20 mouse cellular contexts compared by ENCODE assay signal in the genomic region with DNA sequence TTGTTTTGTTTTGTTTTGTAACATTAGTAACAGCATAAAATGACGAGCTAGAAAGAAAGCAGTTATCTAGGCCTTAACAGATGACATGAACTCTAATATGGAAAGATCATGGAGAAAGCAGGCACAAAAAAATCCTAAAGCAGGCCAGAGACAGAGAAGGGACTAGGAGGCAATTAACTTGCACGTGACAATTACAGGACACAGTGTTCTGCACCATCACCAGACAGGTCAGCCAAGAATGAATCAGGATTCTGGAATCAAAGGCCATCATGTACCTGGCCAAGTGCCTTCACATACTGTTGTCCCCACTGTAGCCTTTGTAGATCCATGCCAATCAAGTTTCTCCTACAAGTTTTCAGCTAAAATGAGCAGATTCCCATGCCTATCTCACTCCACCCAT. TPM values are rescaled to one million over a fixed set of nuclear protein-coding genes. Genes with fewer than 3 reads are reported as not detected.
DNase-seq lines count a peak whose midpoint lies in the region; ATAC-seq and TF ChIP-seq lines count a peak whose summit lies in the region.
"Not testable (repeated sequence)": the region's sequence is repeated elsewhere in the genome, so short reads cannot be mapped to it uniquely, and the experiment has no call there.
"Had no signal": no experiment of that assay in that cellular context is flagged by ENCODE, and none has a peak within 500 bp of the region (broad histone marks: within the 10 kb centered on the region; RNA-seq: fewer than 3 reads in every experiment).

No protein-coding gene starts in this region.

- H3K27ac ChIP-seq in kidney, adult 2 months (ENCODE audit: insufficient read depth, low read depth, low read length); liver, embryonic 16.5 days (ENCODE audit: low read length): not testable (repeated sequence)
- H3K27ac ChIP-seq in liver, adult 2 months (replicated peaks; ENCODE audit: insufficient read depth, low read depth, low read length) = peak overlapping the region; percentile 93
- H3K27ac ChIP-seq in liver, postnatal 0 days (ENCODE audit: low read depth) = peak overlapping the region; percentile 76

- TF ChIP-seq POLR2A in kidney, adult 2 months (IDR thresholded peaks at IDR 0.05; ENCODE audit: low read depth, low read length); liver, adult 2 months (IDR thresholded peaks at IDR 0.05; ENCODE audit: extremely low read depth, insufficient read depth, low read length): not testable (repeated sequence)

- DNase-seq in kidney, adult 2 months = peak; percentile 5
- peak; percentile 34 for DNase-seq in kidney, adult 9 months
- DNase-seq in liver, adult 2 months (ENCODE audit: extremely low read depth, low read depth, low spot score) = peak; percentile 92
- not testable (repeated sequence) for DNase-seq in liver, postnatal 0 days
- DNase-seq in skeletal muscle tissue, adult 2 months (ENCODE audit: low read depth, low spot score) = peak; percentile 5

- WGBS in kidney, adult 2 months = 62% methylated on average over 2 of the region's 2 CpGs
- WGBS in liver, adult 2 months = 25% methylated on average over 2 of the region's 2 CpGs
- 46% methylated on average over 2 of the region's 2 CpGs for WGBS in liver, embryonic 16.5 days (ENCODE audit: insufficient replicate concordance)
- WGBS in liver, postnatal 0 days (ENCODE audit: insufficient replicate concordance) = 59% methylated on average over 2 of the region's 2 CpGs

- not testable (repeated sequence) for TF ChIP-seq CTCF in kidney, adult 2 months (conservative IDR thresholded peaks at IDR 0.05; ENCODE audit: insufficient read depth, insufficient read length, low read depth, low read length); liver, adult 2 months (IDR thresholded peaks at IDR 0.05; ENCODE audit: low read depth, low read length); liver, postnatal 0 days (IDR thresholded peaks at IDR 0.05; ENCODE audit: low read depth)

- peak overlapping the region; percentile 34; the same call in 1 of the 2 replicates for H3K9ac ChIP-seq in liver, adult 2 months (ENCODE audit: low read depth, low read length)
- not testable (repeated sequence) for H3K9ac ChIP-seq in liver, embryonic 16.5 days (ENCODE audit: low read depth, low read length); liver, postnatal 0 days (replicated peaks)

- H3K4me2 ChIP-seq in liver, embryonic 16.5 days (ENCODE audit: low read depth, low read length); liver, postnatal 0 days (ENCODE audit: low read depth, low read length): not testable (repeated sequence)

- not testable (repeated sequence) for H3K27me3 ChIP-seq in kidney, adult 2 months (replicated peaks; ENCODE audit: control insufficient read depth, insufficient read depth, low read length); liver, adult 2 months (ENCODE audit: control insufficient read depth, insufficient read depth, low read length); liver, embryonic 16.5 days (ENCODE audit: control insufficient read depth, insufficient read depth, low read depth, low read length); liver, postnatal 0 days (ENCODE audit: insufficient read depth, low read length)

- not testable (repeated sequence) for H3K4me3 ChIP-seq in kidney, adult 2 months (ENCODE audit: insufficient read depth, low read depth, low read length); liver, adult 2 months (ENCODE audit: insufficient read depth, low read depth, low read length); liver, embryonic 16.5 days (ENCODE audit: low read depth, low read length); liver, postnatal 0 days (ENCODE audit: low read depth, low read length)

- TF ChIP-seq EP300 in liver, postnatal 0 days (IDR thresholded peaks at IDR 0.05; ENCODE audit: low read depth) = not testable (repeated sequence)

- not testable (repeated sequence) for H3K9me3 ChIP-seq in liver, embryonic 16.5 days (replicated peaks; ENCODE audit: control insufficient read depth, low read length); liver, postnatal 0 days (ENCODE audit: low read length)

- H3K4me1 ChIP-seq in kidney, adult 2 months (ENCODE audit: control insufficient read depth, insufficient read depth, low read length); liver, adult 2 months (ENCODE audit: control insufficient read depth, insufficient read depth, low read length); liver, embryonic 16.5 days (ENCODE audit: control insufficient read depth, low read depth, low read length); liver, postnatal 0 days (ENCODE audit: insufficient read depth): not testable (repeated sequence)

- peak; percentile 35; the same call in 1 of the 2 replicates for ATAC-seq in liver, embryonic 16.5 days (ENCODE audit: low read depth)
- peak; percentile 92 for ATAC-seq in liver, postnatal 0 days

- H3K79me2 ChIP-seq in liver, adult 2 months (ENCODE audit: control insufficient read depth, insufficient read depth, low read length) = not testable (repeated sequence)

- H3K36me3 ChIP-seq in kidney, adult 2 months (ENCODE audit: control insufficient read depth, insufficient read depth, low read length); liver, adult 2 months (ENCODE audit: control insufficient read depth, insufficient read depth, low read length); liver, embryonic 16.5 days (ENCODE audit: control insufficient read depth, insufficient read depth); liver, postnatal 0 days (replicated peaks; ENCODE audit: insufficient read depth, low read length): not testable (repeated sequence)

RNA-seq across cellular contexts. Expression of a gene that starts 42.3 kb away (rescaled TPM):
- polyA plus RNA-seq in kidney, adult 2 months (2012; rRNA removed) = not detected in 2 replicates
- 36.9 and 78.1 TPM in 2 replicates for total RNA-seq in liver, adult 2 months (2014; rRNA removed)
- polyA plus RNA-seq in liver, adult 2 months (2012; rRNA removed) = 27.6 and 96.1 TPM in 2 replicates
- 2.5 and 2.9 TPM in 2 replicates for polyA plus RNA-seq in liver, embryonic 16.5 days (2015; fragmentation: Nextera tagmentation; extraction: Ambion mirVana)
- 19.3 and 19.6 TPM in 2 replicates for polyA plus RNA-seq in liver, postnatal 0 days (2015; fragmentation: Nextera tagmentation; extraction: Ambion mirVana)
- total RNA-seq: adrenal gland, adult 18-20 months; adrenal gland, adult 2 months; adrenal gland, adult 8-10 months; adrenal gland, postnatal 25 days; adrenal gland, postnatal 36 days; CH12.LX; ES-E14; MEL had no signal
- polyA plus RNA-seq: activated CD4-positive, CD25-positive, alpha-beta regulatory T cell, adult 4 months; adrenal gland, adult 2 months; brain, embryonic 14.5 days; C2C12; CD4-positive, CD25-positive, alpha-beta regulatory T cell, adult 4 months; G1E; Patski had no signal

RNA-seq across cellular contexts. Expression of a gene that starts 47.4 kb away (rescaled TPM):
- not detected in 2 replicates for polyA plus RNA-seq in kidney, adult 2 months (2012; rRNA removed)
- total RNA-seq in liver, adult 2 months (2014; rRNA removed) = 815 and 1,006 TPM in 2 replicates
- 590 and 699 TPM in 2 replicates for polyA plus RNA-seq in liver, adult 2 months (2012; rRNA removed)
- polyA plus RNA-seq in liver, embryonic 16.5 days (2015; fragmentation: Nextera tagmentation; extraction: Ambion mirVana) = 14.0 and 18.5 TPM in 2 replicates
- polyA plus RNA-seq in liver, postnatal 0 days (2015; fragmentation: Nextera tagmentation; extraction: Ambion mirVana) = 70.2 and 81.9 TPM in 2 replicates
- total RNA-seq: CH12.LX, ES-E14, G1E, MEL had no signal
- polyA plus RNA-seq: activated CD4-positive, CD25-positive, alpha-beta regulatory T cell, adult 4 months; brain, embryonic 14.5 days; C2C12; CD4-positive, CD25-positive, alpha-beta regulatory T cell, adult 4 months; G1E; Patski had no signal

Comparison
In these comparisons a context has a peak if more than half of its experiments do, and no peak if none do; other contexts are left out.
1. RNA of a gene that starts 47.4 kb away (polyA plus RNA-seq): 590 to 699 TPM in liver, adult 2 months, 70.2 to 81.9 TPM in liver, postnatal 0 days and 14.0 to 18.5 TPM in liver, embryonic 16.5 days; not detected in kidney, adult 2 months; every median in the first group is over 10 times any median in the second.